Mouse (Mus musculus) limb, embryonic 12.5 days (tissue): ENCODE data around the gene Zbtb40. TPM values are rescaled to one million over a fixed set of nuclear protein-coding genes. Genes with fewer than 3 reads are reported as not detected.

Experiments
- ATAC-seq: fragments of 200-750 bp; cut with Nextera tagmentation; 2 replicates; pipeline ENCODE4 v1.8.0; 2017; ENCODE audit warnings: low read depth, moderate TSS enrichment; ENCODE audit not compliant: insufficient number of reproducible peaks, insufficient read depth, low FRiP score, low TSS enrichment
- H3K27ac ChIP-seq: fragments of 300-500 bp; sonication (generic); 2 replicates; pipeline ENCODE4 v1.5.1; 2016; ENCODE audit warnings: mild to moderate bottlenecking, moderate library complexity
- H3K27me3 ChIP-seq: fragments of 300-500 bp; sonication (generic); 2 replicates; pipeline ENCODE4 v1.6.1; 2016; ENCODE audit warnings: mild to moderate bottlenecking, moderate library complexity
- H3K36me3 ChIP-seq: fragments of 300-500 bp; sonication (generic); 2 replicates; pipeline ENCODE4 v1.6.1; 2016; ENCODE audit warnings: mild to moderate bottlenecking, moderate library complexity
- H3K4me1 ChIP-seq: fragments of 300-500 bp; sonication (generic); replicated peaks from 2 replicates; pipeline ENCODE4 v1.6.1; 2016
- H3K4me2 ChIP-seq: fragments of 300-500 bp; sonication (generic); 2 replicates; pipeline ENCODE4 v1.6.1; 2016; ENCODE audit warnings: mild to moderate bottlenecking, moderate library complexity
- H3K4me3 ChIP-seq: fragments of 300-500 bp; sonication (generic); replicated peaks from 2 replicates; pipeline ENCODE4 v1.5.1; 2016; ENCODE audit warnings: mild to moderate bottlenecking
- H3K9ac ChIP-seq: fragments of 300-500 bp; sonication (generic); replicated peaks from 2 replicates; pipeline ENCODE4 v1.6.1; 2016; ENCODE audit warnings: mild to moderate bottlenecking, moderate library complexity
- H3K9me3 ChIP-seq: fragments of 300-500 bp; sonication (generic); 2 replicates; pipeline ENCODE4 v1.6.1; 2016; ENCODE audit warnings: mild to moderate bottlenecking, moderate library complexity
- WGBS: fragments of 180-500 bp; shearing (Covaris S2); methylation state at CpG from one replicate; pipeline ENCODE4 v1.1.7; 2016; 5-methylcytosine and 5-hydroxymethylcytosine counted together
- polyA plus RNA-seq: library from polyadenylated mRNA; unstranded; fragments of >200 nt; fragmentation: Nextera tagmentation; extraction: Ambion mirVana; gene quantifications from 2 replicates; pipeline ENCODE4 v1.2.1, GENCODE M21; 2016

Zbtb40 gene
- polyA plus RNA-seq: 5.3 and 6.1 TPM in 2 replicates

GRCm38 (mm10) chr4:137048550-137049032 is at the start of gene Zbtb40:
Gene Zbtb40 (minus strand): TSS chr4:137048801.
- 3% methylated on average over 32 of the region's 32 CpGs for WGBS
- Histone ChIP-seq H3K4me2 (peak within 1 kb of the TSS; percentile 75), H3K27ac (peak within 1 kb of the TSS; percentile 66), H3K27me3 (peaks cover 36% of the 10 kb centered on the region), H3K9me3 (peaks cover 14% of the 10 kb centered on the region), H3K9ac (peak within 1 kb of the TSS; percentile 72), H3K4me3 (peak within 1 kb of the TSS; percentile 93), H3K36me3 (no peaks in the 10 kb centered on the region), H3K4me1 (peaks cover 17% of the 10 kb centered on the region)
- peak; percentile 88 for ATAC-seq

GRCm38 (mm10) chr4:137097984-137098327 is 49.4 kb upstream of the Zbtb40 start:
- no peaks in the 10 kb centered on the region for H3K36me3 ChIP-seq
- no peak overlapping the region for H3K9ac ChIP-seq
- H3K27ac ChIP-seq: no peak overlapping the region
- H3K9me3 ChIP-seq: no peaks in the 10 kb centered on the region
- 77% methylated on average over 4 of the region's 4 CpGs for WGBS
- no peak overlapping the region for H3K4me2 ChIP-seq
- peaks cover 12% of the 10 kb centered on the region for H3K4me1 ChIP-seq
- H3K4me3 ChIP-seq: no peak overlapping the region
- ATAC-seq: no peak
- no peaks in the 10 kb centered on the region for H3K27me3 ChIP-seq

GRCm38 (mm10) chr4:137097246-137097983 is 48.8 kb upstream of the Zbtb40 start:
- no peak overlapping the region for H3K9ac ChIP-seq
- no peak overlapping the region for H3K4me2 ChIP-seq
- no peak overlapping the region for H3K4me3 ChIP-seq
- no peaks in the 10 kb centered on the region for H3K36me3 ChIP-seq
- WGBS: 77% methylated on average over 17 of the region's 17 CpGs
- no peaks in the 10 kb centered on the region for H3K27me3 ChIP-seq
- no peak overlapping the region for H3K27ac ChIP-seq
- H3K9me3 ChIP-seq: no peaks in the 10 kb centered on the region
- ATAC-seq: no peak
- peaks cover 12% of the 10 kb centered on the region for H3K4me1 ChIP-seq

GRCm38 (mm10) chr4:137096353-137096752 is 47.8 kb upstream of the Zbtb40 start:
- Histone ChIP-seq H3K4me3 (no peak overlapping the region), H3K4me1 (peaks cover 12% of the 10 kb centered on the region), H3K27me3 (no peaks in the 10 kb centered on the region), H3K9me3 (no peaks in the 10 kb centered on the region), H3K4me2 (no peak overlapping the region), H3K27ac (no peak overlapping the region), H3K36me3 (no peaks in the 10 kb centered on the region), H3K9ac (no peak overlapping the region)
- no peak for ATAC-seq
- WGBS: 55% methylated on average over 10 of the region's 10 CpGs

- ATAC-seq: peak; percentile 54; the same call in 1 of the 2 replicates
Observed at GRCm38 (mm10) chr4:137085083-137085810, 36.6 kb upstream of the Zbtb40 start.

GRCm38 (mm10) chr4:137082866-137083265 is 34.3 kb upstream of the Zbtb40 start:
- H3K4me3 ChIP-seq: no peak overlapping the region
- peaks cover 25% of the 10 kb centered on the region for H3K4me1 ChIP-seq
- H3K9me3 ChIP-seq: no peaks in the 10 kb centered on the region
- no peak overlapping the region for H3K4me2 ChIP-seq
- no peak for ATAC-seq
- no peaks in the 10 kb centered on the region for H3K27me3 ChIP-seq
- H3K36me3 ChIP-seq: no peaks in the 10 kb centered on the region
- 39% methylated on average over 2 of the region's 2 CpGs for WGBS
- no peak overlapping the region for H3K9ac ChIP-seq
- H3K27ac ChIP-seq: no peak overlapping the region

More at GRCm38 (mm10) chr4:137085083-137085810, 36.6 kb upstream of the Zbtb40 start:
- no peaks in the 10 kb centered on the region for H3K9me3 ChIP-seq
- peak overlapping the region; percentile 35 for H3K4me2 ChIP-seq
- WGBS: 14% methylated on average over 18 of the region's 18 CpGs
- H3K4me1 ChIP-seq: peaks cover 25% of the 10 kb centered on the region
- no peak overlapping the region for H3K9ac ChIP-seq
- no peak overlapping the region; the same call in 1 of the 2 replicates for H3K27ac ChIP-seq
- H3K36me3 ChIP-seq: no peaks in the 10 kb centered on the region
- H3K4me3 ChIP-seq: no peak overlapping the region
- no peaks in the 10 kb centered on the region for H3K27me3 ChIP-seq

GRCm38 (mm10) chr4:137081401-137081800 is 32.8 kb upstream of the Zbtb40 start:
- no peak overlapping the region for H3K27ac ChIP-seq
- ATAC-seq: no peak
- H3K4me2 ChIP-seq: no peak overlapping the region
- no peaks in the 10 kb centered on the region for H3K36me3 ChIP-seq
- H3K9ac ChIP-seq: no peak overlapping the region
- no peaks in the 10 kb centered on the region for H3K9me3 ChIP-seq
- no peak overlapping the region for H3K4me3 ChIP-seq
- peaks cover 25% of the 10 kb centered on the region for H3K4me1 ChIP-seq
- H3K27me3 ChIP-seq: no peaks in the 10 kb centered on the region
- WGBS: 93% methylated on average over 4 of the region's 4 CpGs

- H3K36me3 ChIP-seq: no peaks in the 10 kb centered on the region
- H3K27me3 ChIP-seq: no peaks in the 10 kb centered on the region
- H3K4me1 ChIP-seq: no peaks in the 10 kb centered on the region
- H3K27ac ChIP-seq: no peak overlapping the region
- H3K4me3 ChIP-seq: no peak overlapping the region
- H3K4me2 ChIP-seq: no peak overlapping the region
- no peaks in the 10 kb centered on the region for H3K9me3 ChIP-seq
- ATAC-seq: no peak
- 65% methylated on average over 2 of the region's 2 CpGs for WGBS
- no peak overlapping the region for H3K9ac ChIP-seq
Observed at GRCm38 (mm10) chr4:137077216-137077615, 28.6 kb upstream of the Zbtb40 start.

- Histone ChIP-seq H3K36me3 (no peaks in the 10 kb centered on the region), H3K4me1 (peaks cover 6% of the 10 kb centered on the region), H3K27me3 (peaks cover 24% of the 10 kb centered on the region; the same call in 1 of the 2 replicates), H3K27ac (no peak overlapping the region), H3K9me3 (no peaks in the 10 kb centered on the region), H3K4me2 (no peak overlapping the region), H3K9ac (no peak overlapping the region), H3K4me3 (no peak overlapping the region)
- no peak for ATAC-seq
- WGBS: 85% methylated on average over 6 of the region's 6 CpGs
Observed at GRCm38 (mm10) chr4:137071204-137071603, 22.6 kb upstream of the Zbtb40 start.

GRCm38 (mm10) chr4:137068491-137068890 is 19.9 kb upstream of the Zbtb40 start:
- Histone ChIP-seq H3K4me3 (no peak overlapping the region), H3K27me3 (peaks cover 24% of the 10 kb centered on the region; the same call in 1 of the 2 replicates), H3K27ac (no peak overlapping the region), H3K36me3 (no peaks in the 10 kb centered on the region), H3K9me3 (no peaks in the 10 kb centered on the region), H3K4me1 (peaks cover 6% of the 10 kb centered on the region), H3K4me2 (no peak overlapping the region), H3K9ac (no peak overlapping the region)
- WGBS: 17% methylated on average over 8 of the region's 8 CpGs
- ATAC-seq: no peak

GRCm38 (mm10) chr4:137065846-137066245 is 17.2 kb upstream of the Zbtb40 start:
- no peak overlapping the region for H3K4me3 ChIP-seq
- no peaks in the 10 kb centered on the region for H3K36me3 ChIP-seq
- H3K9me3 ChIP-seq: no peaks in the 10 kb centered on the region
- H3K4me1 ChIP-seq: peaks cover 6% of the 10 kb centered on the region
- no peak overlapping the region for H3K27ac ChIP-seq
- ATAC-seq: no peak
- no peak overlapping the region for H3K9ac ChIP-seq
- H3K4me2 ChIP-seq: no peak overlapping the region
- WGBS: 40% methylated on average over 6 of the region's 6 CpGs
- H3K27me3 ChIP-seq: peaks cover 19% of the 10 kb centered on the region; the same call in 1 of the 2 replicates
